Mouse (Mus musculus) cerebellum, postnatal 4 days (tissue): Measurements from ENCODE around the gene Olfr632.
"Not testable (repeated sequence)": the region's sequence is repeated elsewhere in the genome, so short reads cannot be mapped to it uniquely, and the experiment has no call there.

Experiments used
- DNase-seq, 2 experiments: peaks; one replicate each; pipeline ENCODE4 v3.0.0; 2022; ENCODE audit warnings: low spot score in 2 of 2, mixed read lengths in 1 of 2

Gene Olfr632

DNA sequence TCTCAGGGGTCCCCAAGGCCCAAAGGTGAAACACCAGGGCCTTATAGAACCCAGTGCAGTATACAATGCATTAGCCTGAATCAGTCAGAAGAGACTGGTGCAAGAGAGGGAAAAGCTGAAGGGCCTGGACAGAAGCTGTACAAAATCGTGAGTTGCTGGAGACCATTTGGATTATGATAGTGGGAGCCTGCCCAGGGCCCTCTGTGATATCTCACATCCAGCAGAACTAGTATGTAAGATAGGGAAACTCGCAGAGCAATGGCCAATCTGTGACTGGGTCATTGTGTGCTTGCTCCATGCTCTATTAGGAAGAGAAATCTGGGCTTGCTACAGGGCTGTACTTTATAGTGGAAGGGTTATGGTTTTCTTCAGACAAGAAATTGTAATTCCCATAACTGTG is at the start of gene Olfr632:
Gene Olfr632 (plus strand): TSS at position 84 of the 400 bp plus-strand sequence.
- DNase-seq: no peak

DNA sequence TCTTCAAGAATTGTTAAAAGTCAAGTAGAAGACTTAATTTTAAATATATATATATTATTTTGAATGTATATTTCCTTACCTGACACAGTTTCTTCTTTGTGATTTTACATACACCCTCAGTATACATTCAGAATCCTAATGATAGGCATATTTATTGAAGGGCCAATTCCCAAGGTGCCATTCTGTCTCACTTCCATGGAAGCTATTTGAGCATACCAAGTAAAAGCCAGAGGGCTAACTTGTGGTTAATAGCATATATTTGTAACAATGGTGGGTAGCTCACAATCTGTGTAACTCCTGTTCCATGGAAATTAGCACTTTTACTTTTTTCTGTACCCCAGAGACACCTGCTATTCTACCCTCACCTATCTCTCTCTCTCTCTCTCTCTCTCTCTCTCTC is 48.0 kb upstream of the Olfr632 start, which contains the start of gene Olfr66:
Gene Olfr66 (minus strand): TSS at position 101 of the 400 bp plus-strand sequence.
- no peak for DNase-seq

DNA sequence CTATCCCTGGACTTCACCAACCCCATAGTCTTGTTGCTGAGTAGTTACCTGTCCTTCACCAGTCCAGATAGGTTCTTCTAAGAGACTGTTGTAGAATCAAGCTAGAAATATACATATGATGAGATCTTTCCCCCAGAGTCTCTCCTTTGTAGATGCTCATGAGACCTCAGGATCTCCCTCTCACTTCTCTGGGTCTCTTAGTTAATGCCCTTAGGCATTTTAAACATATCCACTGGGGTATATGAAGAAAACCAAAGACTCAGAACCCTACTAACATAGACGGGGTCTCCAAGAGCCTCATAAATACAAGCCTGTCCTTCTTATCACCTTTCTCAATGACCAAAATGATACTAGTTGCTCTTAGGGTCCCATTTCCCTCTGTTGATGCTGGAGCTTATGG is 39.8 kb upstream of the Olfr632 start, which contains the start of gene Olfr64:
Gene Olfr64 (minus strand): TSS at position 101 of the 400 bp plus-strand sequence.
- DNase-seq: no peak

DNA sequence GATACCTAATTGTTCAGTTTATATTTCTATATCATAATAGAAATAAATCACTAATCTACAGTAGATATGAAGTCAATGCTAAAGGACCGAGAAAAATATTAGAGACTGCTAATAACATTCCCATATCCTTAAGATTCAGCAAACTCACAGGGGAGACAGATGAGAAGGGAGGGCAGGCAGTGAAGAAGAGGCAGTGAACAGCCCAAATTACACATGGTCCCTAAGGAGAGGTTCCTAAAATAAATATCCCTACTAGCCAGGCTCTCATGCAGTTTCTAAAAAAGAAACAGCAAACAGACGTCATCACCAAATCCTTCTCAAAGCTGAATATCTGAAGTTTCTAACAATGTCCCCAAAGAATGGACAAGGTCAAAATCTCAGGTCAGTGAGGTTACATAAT is 31.0 kb upstream of the Olfr632 start, which contains the start of gene Olfr65:
Gene Olfr65 (plus strand): TSS at position 301 of the 400 bp plus-strand sequence.
- no peak for DNase-seq

DNA sequence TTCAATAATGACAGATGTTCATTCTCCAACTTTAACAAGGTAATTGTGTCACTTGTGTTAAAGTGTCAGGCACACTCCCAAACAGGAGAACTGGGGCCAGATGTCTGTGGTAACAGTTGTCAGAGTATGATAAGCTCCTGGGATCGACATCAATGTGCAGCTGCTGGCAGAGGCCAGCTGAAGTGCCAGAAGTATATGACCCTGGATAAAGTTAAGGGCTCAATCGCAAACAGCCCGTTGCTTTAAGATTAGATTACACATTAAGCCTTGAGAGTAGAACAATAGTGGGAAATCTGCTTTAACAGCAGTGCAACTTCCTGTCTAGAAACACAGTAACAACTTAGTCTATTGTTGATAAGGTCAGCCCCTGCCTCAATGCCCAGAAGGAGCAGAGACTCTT is 24.1 kb upstream of the Olfr632 start:
- DNase-seq: no peak

DNA sequence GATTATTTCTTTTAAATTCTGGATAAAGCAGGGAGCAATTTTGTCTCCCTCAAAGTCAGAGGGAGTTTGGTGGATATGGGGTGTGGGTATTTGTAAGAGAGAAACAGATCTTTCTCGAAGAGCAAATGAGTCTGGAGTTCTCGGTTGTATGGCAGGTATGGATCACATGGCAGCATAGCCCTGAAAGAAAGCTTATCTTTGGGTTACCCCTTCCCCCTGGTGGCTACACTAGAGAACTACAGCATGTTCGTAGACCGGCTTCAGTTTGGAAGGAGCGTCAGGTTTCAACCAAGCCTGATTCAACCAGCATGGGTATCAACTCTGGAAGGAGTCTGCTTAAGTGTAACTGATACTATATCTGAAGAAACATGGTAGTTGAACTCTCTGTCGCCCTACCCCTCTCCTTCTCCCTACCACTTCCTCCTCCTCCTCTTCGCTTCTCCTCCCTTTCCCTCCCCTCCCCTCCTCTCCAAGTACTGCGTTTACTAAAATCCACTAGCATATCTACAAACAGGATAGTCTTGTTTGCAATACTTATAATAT is 21.1 kb upstream of the Olfr632 start:
- DNase-seq: no peak

DNA sequence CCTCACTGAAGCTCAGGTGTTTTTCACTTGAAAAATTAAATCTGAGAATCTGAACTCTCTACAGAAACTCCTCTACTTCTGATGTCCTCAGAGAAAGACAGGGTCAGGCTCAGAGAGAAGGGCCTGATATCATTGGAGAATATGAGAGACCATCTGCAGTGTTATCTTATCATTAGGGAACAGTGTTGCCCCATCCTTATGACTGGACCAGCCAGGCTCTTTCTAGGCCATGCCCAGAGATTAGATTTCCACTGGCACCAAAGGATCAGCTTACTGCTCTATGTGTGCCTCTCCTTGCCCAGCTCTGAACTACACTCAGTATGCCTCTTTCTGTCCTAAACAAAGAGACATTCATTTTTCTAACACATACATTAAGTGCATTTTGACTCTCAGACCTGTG is 18.8 kb upstream of the Olfr632 start:
- no peak for DNase-seq

DNA sequence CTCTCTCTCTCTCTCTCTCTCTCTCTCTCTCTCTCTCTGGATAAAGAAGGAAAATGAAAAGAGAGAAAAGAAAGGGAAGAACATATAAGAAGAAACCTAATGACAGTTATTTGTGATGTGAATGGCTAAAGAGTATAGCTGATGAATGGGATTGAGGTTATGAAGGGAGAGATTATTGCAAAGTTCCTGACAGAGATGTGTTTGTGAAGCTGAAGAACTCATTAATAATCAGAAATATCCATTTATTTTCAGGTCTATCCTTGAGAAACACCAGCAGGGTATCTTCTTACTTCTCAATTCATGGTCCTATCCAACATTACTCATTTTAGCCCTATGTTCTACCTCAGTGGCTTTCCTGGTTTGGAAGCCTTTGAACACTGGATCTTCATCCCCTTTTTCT is 5.6 kb upstream of the Olfr632 start, which contains the start of gene Olfr631:
Gene Olfr631 (plus strand): TSS at position 301 of the 400 bp plus-strand sequence.
- no peak for DNase-seq

DNA sequence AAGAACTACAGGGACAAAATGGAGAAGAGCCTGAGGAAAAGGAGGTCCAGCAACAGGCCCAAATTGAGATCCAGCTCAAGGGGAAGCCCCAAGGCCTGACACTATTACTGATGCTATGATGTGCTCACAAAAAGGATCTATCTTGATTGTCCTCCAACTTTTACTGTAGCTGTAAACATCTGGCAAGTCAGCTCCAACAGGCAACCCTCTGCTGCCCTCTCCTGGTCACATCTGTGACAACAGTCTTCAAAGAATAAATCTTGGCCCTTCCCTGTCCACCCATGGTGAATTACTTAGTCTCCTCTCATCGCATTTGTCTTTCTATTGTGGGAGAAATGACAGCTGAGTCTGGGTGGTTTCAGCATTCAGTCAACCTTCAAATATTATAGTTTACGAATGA is 8.6 kb downstream of the Olfr632 start:
- DNase-seq: no peak

DNA sequence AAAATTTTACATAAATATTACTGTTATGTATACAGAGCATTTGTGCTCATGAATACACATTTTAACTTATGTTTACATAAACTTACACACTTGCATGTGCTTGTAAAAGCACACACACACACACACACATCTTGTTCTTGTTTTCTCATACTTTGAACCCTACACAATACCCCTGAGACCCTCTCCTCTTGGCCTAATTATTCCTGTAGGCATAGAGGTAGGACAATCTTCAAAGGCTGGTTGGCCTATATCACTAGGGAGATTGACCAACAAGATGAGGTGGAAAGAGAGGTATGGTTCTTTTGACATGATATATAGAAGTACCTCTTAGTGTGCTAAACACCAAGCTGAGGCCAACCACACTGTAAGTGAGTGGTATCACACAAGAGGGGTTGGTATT is 10.0 kb downstream of the Olfr632 start, which contains the start of gene Olfr633:
Gene Olfr633 (plus strand): TSS at position 301 of the 400 bp plus-strand sequence.
- no peak for DNase-seq

DNA sequence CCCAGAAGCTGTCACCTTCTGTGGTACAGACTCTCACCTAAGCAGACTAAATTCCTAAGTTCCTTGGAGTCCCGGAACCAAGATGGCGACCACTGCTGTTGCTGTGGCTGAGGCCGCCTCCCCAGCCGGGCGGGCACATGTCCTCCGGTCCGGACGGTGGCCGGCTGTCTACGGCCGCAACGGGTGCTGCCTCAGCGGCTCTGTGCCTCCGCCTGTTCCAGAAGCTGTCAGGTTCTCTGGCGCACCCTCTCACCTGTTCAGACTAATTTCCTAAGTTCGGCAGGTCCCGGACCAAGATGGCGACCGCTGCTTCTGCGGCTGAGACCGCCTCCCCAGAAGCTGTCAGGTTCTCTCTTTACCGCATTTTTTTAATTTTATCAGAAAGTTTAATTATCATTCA is 32.7 kb downstream of the Olfr632 start:
- not testable (repeated sequence) for DNase-seq

DNA sequence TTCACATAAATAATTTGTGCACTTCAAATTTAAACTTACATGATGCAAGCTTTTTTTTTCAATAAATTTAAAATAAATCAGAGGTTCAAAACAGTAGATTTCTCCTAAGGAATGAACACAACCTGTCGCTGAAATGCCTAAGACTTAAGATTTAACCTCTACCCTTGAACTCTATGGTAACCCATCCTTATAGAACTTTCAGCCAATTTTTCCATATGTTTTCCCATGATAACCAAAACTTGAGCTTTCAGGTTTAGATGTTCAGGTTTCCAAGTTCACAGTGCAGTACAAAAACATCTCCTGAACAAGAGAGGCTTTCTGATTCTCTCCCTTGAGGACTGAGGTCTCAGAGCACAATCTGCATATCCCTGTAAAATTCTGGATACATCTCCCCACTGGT is 36.7 kb downstream of the Olfr632 start, which contains the start of gene Olfr635:
Gene Olfr635 (plus strand): TSS at position 301 of the 400 bp plus-strand sequence.
- no peak for DNase-seq

DNA sequence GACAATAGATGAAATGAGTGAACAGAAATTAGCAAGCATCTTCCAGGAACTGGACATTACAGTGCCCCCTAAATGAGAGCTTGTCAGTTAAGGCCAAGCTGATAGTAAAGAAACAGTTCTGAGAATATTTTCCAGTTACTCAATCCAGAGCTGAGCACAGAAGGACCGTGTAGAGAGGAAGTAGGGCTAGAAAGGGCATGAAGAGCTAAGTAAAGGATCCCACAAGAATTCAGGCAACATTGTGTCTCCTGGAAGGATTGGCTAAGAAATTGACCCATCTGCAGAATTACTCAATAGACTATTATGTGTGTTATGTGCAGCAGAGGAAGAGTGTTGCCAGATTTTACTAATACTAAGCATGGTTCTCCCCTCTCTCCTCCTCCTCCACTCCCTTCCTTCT is 37.6 kb downstream of the Olfr632 start:
- DNase-seq: no peak
